Mouse (Mus musculus): ENCODE results near the gene Dnajb3.

- TF ChIP-seq POLR2A (IDR thresholded peaks at IDR 0.05; ENCODE audit: extremely low read depth, insufficient read depth, low read length) (no peak), CTCF (IDR thresholded peaks at IDR 0.05; ENCODE audit: low read depth, low read length) (no peak)
Observed at GRCm38 (mm10) chr1:88223591-88223990, 18.0 kb upstream of the Dnajb3 start.
